27 mouse cellular contexts compared by ENCODE assay signal in the genomic region with DNA sequence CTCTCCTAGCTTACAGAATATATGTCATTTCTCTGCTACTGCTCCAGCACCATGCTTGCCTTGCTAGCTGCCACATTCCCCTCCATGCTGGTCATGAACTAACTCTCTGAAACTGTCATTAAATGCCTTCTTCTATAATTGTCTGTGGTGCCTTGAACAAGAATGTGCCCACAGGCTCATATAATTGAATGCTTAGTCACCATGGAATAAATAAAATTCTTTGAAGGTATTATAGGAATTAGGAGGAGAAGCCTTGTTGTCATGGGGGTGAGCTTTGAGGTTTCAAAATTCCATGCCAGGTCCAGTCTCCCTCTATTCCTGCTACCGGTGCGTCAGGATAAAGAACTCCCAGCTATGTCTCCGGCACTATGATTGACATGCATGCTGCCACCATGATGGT.
"Had no signal": no experiment of that assay in that cellular context is flagged by ENCODE, and none has a peak within 500 bp of the region (broad histone marks: within the 10 kb centered on the region; RNA-seq: fewer than 3 reads in every experiment).

No protein-coding gene starts in this region.

- DNase-seq: cerebellum, adult 9-10 months; cerebellum, adult 9-11 months; cerebellum, postnatal 10 days; cerebellum, postnatal 14 days; cerebellum, postnatal 25 days; cerebellum, postnatal 36 days; embryo, embryonic 11 days; forebrain, postnatal 0 days; gastrocnemius, adult 2 months; gastrocnemius, postnatal 10 days; gastrocnemius, postnatal 14 days; gastrocnemius, postnatal 25 days; gastrocnemius, postnatal 36 days; heart, adult 11 months; heart, adult 18-20 months; heart, adult 2 months had no signal

- H3K4me3 ChIP-seq: embryonic facial prominence, embryonic 10.5 days; embryonic facial prominence, embryonic 12.5 days; embryonic facial prominence, embryonic 13.5 days; embryonic facial prominence, embryonic 15.5 days; erythroblast, embryonic 14.5 days; forebrain, embryonic 10.5 days; forebrain, embryonic 12.5 days; forebrain, embryonic 13.5 days; forebrain, embryonic 15.5 days; gastrocnemius, adult 2 months; heart, adult 2 months had no signal

- ATAC-seq: forebrain, embryonic 13.5 days; forebrain, embryonic 14.5 days; forebrain, embryonic 15.5 days; forebrain, embryonic 16.5 days; forebrain, postnatal 0 days had no signal

- H3K4me1 ChIP-seq: embryonic facial prominence, embryonic 12.5 days; embryonic facial prominence, embryonic 15.5 days; forebrain, embryonic 10.5 days; forebrain, embryonic 12.5 days; forebrain, embryonic 13.5 days; forebrain, embryonic 15.5 days had no signal

- H3K36me3 ChIP-seq: embryonic facial prominence, embryonic 10.5 days; embryonic facial prominence, embryonic 12.5 days; embryonic facial prominence, embryonic 13.5 days; embryonic facial prominence, embryonic 15.5 days; forebrain, embryonic 10.5 days; forebrain, embryonic 12.5 days; forebrain, embryonic 15.5 days had no signal

- H3K9me3 ChIP-seq: embryonic facial prominence, embryonic 10.5 days; embryonic facial prominence, embryonic 12.5 days; embryonic facial prominence, embryonic 13.5 days; embryonic facial prominence, embryonic 15.5 days; forebrain, embryonic 10.5 days; forebrain, embryonic 12.5 days; forebrain, embryonic 13.5 days; forebrain, embryonic 15.5 days had no signal

- H3K27ac ChIP-seq: embryonic facial prominence, embryonic 10.5 days; embryonic facial prominence, embryonic 12.5 days; embryonic facial prominence, embryonic 13.5 days; embryonic facial prominence, embryonic 15.5 days; forebrain, embryonic 10.5 days; forebrain, embryonic 12.5 days; forebrain, embryonic 13.5 days; forebrain, embryonic 15.5 days; gastrocnemius, adult 2 months; heart, adult 2 months had no signal

- H3K27me3 ChIP-seq: embryonic facial prominence, embryonic 12.5 days; embryonic facial prominence, embryonic 13.5 days; embryonic facial prominence, embryonic 15.5 days; forebrain, embryonic 12.5 days; forebrain, embryonic 13.5 days; forebrain, embryonic 15.5 days had no signal
